Mouse (Mus musculus) embryonic facial prominence, embryonic 13.5 days (tissue): ENCODE data around the gene Coro1c. TPM values are rescaled to one million over a fixed set of nuclear protein-coding genes. Genes with fewer than 3 reads are reported as not detected.

Source experiments
- ATAC-seq: fragments of 200-750 bp; cut with Nextera tagmentation; 2 replicates; pipeline ENCODE4 v1.8.0; 2017; ENCODE audit warnings: low read depth; ENCODE audit not compliant: insufficient number of reproducible peaks, insufficient read depth, low FRiP score, low TSS enrichment
- H3K27ac ChIP-seq: fragments of 300-500 bp; sonication (generic); 2 replicates; pipeline ENCODE4 v1.5.1; 2015; ENCODE audit warnings: moderate library complexity, mild to moderate bottlenecking, inconsistent platforms
- H3K27me3 ChIP-seq: fragments of 300-500 bp; sonication (generic); 2 replicates; pipeline ENCODE4 v1.6.1; 2015; ENCODE audit warnings: mild to moderate bottlenecking, inconsistent platforms
- H3K36me3 ChIP-seq: fragments of 300-500 bp; sonication (generic); 2 replicates; pipeline ENCODE4 v1.6.1; 2015; ENCODE audit warnings: mild to moderate bottlenecking, inconsistent platforms
- H3K4me1 ChIP-seq: fragments of 300-500 bp; sonication (generic); 2 replicates; pipeline ENCODE4 v1.6.1; 2015; ENCODE audit warnings: inconsistent platforms
- H3K4me2 ChIP-seq: fragments of 300-500 bp; sonication (generic); 2 replicates; pipeline ENCODE4 v1.6.1; 2015; ENCODE audit warnings: moderate library complexity, mild to moderate bottlenecking, inconsistent platforms
- H3K4me3 ChIP-seq: fragments of 300-500 bp; sonication (generic); 2 replicates; pipeline ENCODE4 v1.5.1; 2015; ENCODE audit warnings: mild to moderate bottlenecking, inconsistent platforms
- H3K9ac ChIP-seq: fragments of 300-500 bp; sonication (generic); 2 replicates; pipeline ENCODE4 v1.6.1; 2015; ENCODE audit warnings: mild to moderate bottlenecking, inconsistent platforms
- H3K9me3 ChIP-seq: fragments of 300-500 bp; sonication (generic); 2 replicates; pipeline ENCODE4 v1.6.1; 2016; ENCODE audit warnings: inconsistent platforms
- WGBS: fragments of 180-500 bp; shearing (Covaris S2); methylation state at CpG from one replicate; pipeline ENCODE4 v1.1.7; 2015; ENCODE audit warnings: mixed read lengths; 5-methylcytosine and 5-hydroxymethylcytosine counted together
- polyA plus RNA-seq: library from polyadenylated mRNA; unstranded; fragments of >200 nt; fragmentation: Nextera tagmentation; extraction: Ambion mirVana; gene quantifications from 2 replicates; pipeline ENCODE4 v1.2.1, GENCODE M21; 2015

Coro1c gene
- polyA plus RNA-seq, 1 experiment from 2014 or later: 88.9 TPM

DNA sequence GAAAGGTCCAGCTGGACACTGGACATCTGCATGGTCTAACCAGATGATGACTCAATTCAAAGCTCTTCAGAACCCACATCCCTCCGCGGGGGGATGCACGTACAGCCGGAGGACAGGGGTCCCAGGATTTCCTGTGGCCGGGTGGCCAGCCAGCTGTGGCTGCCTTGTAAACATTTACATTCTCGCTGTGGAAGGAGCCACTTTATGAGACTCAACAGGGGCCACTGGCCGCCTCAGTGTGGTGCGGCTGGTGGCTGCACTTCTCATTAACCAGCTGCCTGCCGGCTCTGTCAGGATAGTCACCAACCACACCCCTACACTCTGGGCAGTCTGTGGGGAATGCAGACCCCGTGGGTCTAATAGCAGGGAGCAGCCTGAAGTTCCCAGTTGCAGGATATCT, 102.1 kb downstream of the Coro1c start:
- Histone ChIP-seq H3K36me3 (no peaks in the 10 kb centered on the region), H3K4me1 (peaks cover 44% of the 10 kb centered on the region), H3K9me3 (peaks cover 5% of the 10 kb centered on the region), H3K27me3 (no peaks in the 10 kb centered on the region), H3K4me2 (no peak overlapping the region), H3K9ac (no peak overlapping the region), H3K27ac (no peak overlapping the region), H3K4me3 (no peak overlapping the region)
- ATAC-seq: no peak
- 34% methylated on average over 10 of the region's 10 CpGs for WGBS

- no peaks in the 10 kb centered on the region for H3K9me3 ChIP-seq
- no peak overlapping the region for H3K9ac ChIP-seq
- no peak overlapping the region for H3K4me2 ChIP-seq
- no peak overlapping the region for H3K4me3 ChIP-seq
- H3K36me3 ChIP-seq: no peaks in the 10 kb centered on the region
- WGBS: 70% methylated on average over 9 of the region's 9 CpGs
- 0 out of 2 replicates have a peak overlapping the region, but pooled peaks have one; percentile 64 for H3K27ac ChIP-seq
- no peak for ATAC-seq
- peaks cover 51% of the 10 kb centered on the region for H3K4me1 ChIP-seq
- no peaks in the 10 kb centered on the region for H3K27me3 ChIP-seq
These were observed 103.3 kb downstream of the Coro1c start for GRCm38 (mm10) chr5:113805301-113805700.

DNA sequence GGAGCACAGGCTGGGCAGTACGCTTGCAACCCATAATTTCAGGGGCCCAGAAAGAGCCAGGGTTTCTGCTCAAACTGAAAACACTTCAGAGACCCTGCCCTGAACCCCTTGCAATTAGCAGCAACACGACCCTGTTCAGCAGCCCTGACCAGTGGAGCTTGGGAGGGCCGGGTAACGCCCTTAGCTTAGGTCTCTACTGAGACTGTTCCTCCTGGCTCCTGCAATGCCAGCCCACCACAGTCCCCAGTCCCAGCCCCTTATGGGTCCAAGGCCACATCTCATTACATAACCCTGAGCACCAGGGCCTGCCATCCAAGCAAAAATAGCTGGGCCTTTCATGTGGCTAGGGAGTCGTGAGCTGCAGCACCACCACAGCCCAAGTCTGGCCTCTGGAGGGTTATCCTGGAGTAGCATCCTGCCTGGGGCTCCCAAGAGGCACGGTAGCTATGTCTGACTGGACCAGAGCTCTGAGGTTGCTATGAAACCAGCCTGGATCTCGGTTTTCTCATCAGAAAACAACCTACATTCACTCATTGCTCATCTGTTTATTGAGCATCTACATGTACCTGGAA, 104.1 kb downstream of the Coro1c start:
- Histone ChIP-seq H3K27me3 (no peaks in the 10 kb centered on the region), H3K4me3 (no peak overlapping the region), H3K27ac (peak overlapping the region; percentile 64; the same call in 1 of the 2 replicates), H3K4me2 (no peak overlapping the region), H3K4me1 (peaks cover 58% of the 10 kb centered on the region), H3K9ac (no peak overlapping the region), H3K9me3 (no peaks in the 10 kb centered on the region), H3K36me3 (no peaks in the 10 kb centered on the region)
- ATAC-seq: peak; percentile 22; the same call in 1 of the 2 replicates
- 35% methylated on average over 7 of the region's 7 CpGs for WGBS

DNA sequence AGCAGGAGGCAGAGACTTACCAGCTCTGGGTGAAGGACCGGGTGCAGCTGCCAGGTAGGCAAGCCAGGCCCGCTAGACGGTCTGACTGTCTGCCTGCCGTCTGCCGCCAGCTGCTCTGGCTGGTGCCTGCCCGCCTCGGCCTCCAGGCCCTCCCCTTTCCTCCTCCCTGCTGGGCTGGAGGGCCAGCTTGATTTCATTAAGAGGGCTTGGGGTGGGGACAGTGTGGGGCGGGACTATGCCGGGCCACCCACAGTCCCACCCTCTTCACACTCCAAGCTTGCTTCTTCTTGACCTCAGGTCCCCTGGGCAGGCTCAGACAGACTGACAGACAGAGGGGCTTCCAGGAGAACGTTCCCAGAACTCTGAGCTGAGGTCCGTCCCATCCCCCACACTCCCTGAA, 108.3 kb downstream of the Coro1c start, which contains the start of gene Tmem119:
Tmem119 (minus strand) TSS at position 237 of the 400 bp plus-strand sequence.
- Histone ChIP-seq H3K9me3 (no peaks in the 10 kb centered on the region), H3K4me1 (peaks cover 75% of the 10 kb centered on the region), H3K4me3 (peak within 1 kb of the TSS; percentile 60), H3K27me3 (no peaks in the 10 kb centered on the region), H3K36me3 (peaks cover 8% of the 10 kb centered on the region; the same call in 1 of the 2 replicates), H3K27ac (peak within 1 kb of the TSS; percentile 94), H3K9ac (peak within 1 kb of the TSS; percentile 76), H3K4me2 (peak within 1 kb of the TSS; percentile 72)
- 0% methylated on average over 11 of the region's 11 CpGs for whole genome bisulfite sequencing
- peak; percentile 72 for ATAC-seq

GRCm38 (mm10) chr5:113799691-113800090, 108.9 kb downstream of the Coro1c start:
- Histone ChIP-seq H3K4me2 (peak overlapping the region; percentile 72), H3K27ac (peak overlapping the region; percentile 94), H3K36me3 (peaks cover 13% of the 10 kb centered on the region), H3K4me3 (peak overlapping the region; percentile 60), H3K27me3 (no peaks in the 10 kb centered on the region), H3K9me3 (no peaks in the 10 kb centered on the region), H3K9ac (peak overlapping the region; percentile 76), H3K4me1 (peaks cover 74% of the 10 kb centered on the region)
- 11% methylated on average over 5 of the region's 5 CpGs for WGBS
- no peak for ATAC-seq

DNA sequence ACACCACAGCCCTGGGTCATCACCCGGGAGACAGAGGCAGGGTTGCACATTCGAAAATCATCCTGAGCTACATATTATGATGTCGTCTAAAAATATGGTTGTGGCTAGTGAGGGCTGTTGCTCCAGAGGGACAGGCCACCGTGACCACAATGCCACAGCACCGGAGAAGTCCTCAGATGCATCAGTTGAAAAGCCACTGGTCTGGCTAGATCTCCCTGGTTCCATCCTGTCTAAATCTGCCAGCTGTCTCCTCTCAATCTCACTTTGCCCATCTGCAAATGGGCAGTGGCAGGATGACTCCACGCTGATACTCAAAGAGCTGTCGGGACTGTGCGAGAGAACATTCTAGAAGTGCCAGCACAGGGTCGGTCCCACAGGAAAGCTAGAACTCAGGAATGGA, 110.0 kb downstream of the Coro1c start:
- peak overlapping the region; percentile 92; the same call in 1 of the 2 replicates for H3K27ac ChIP-seq
- H3K4me3 ChIP-seq: peak overlapping the region; percentile 60
- no peak for ATAC-seq
- peaks cover 74% of the 10 kb centered on the region for H3K4me1 ChIP-seq
- peak overlapping the region; percentile 76 for H3K9ac ChIP-seq
- 42% methylated on average over 9 of the region's 9 CpGs for WGBS
- no peaks in the 10 kb centered on the region for H3K9me3 ChIP-seq
- peaks cover 25% of the 10 kb centered on the region for H3K36me3 ChIP-seq
- H3K4me2 ChIP-seq: peak overlapping the region; percentile 72
- no peaks in the 10 kb centered on the region for H3K27me3 ChIP-seq

- Histone ChIP-seq H3K36me3 (peaks cover 34% of the 10 kb centered on the region), H3K9me3 (no peaks in the 10 kb centered on the region), H3K4me2 (peak overlapping the region; percentile 72), H3K27ac (peak overlapping the region; percentile 92), H3K4me3 (peak overlapping the region; percentile 60), H3K27me3 (no peaks in the 10 kb centered on the region), H3K9ac (peak overlapping the region; percentile 76), H3K4me1 (peaks cover 78% of the 10 kb centered on the region)
- no peak for ATAC-seq
- 6% methylated on average over 19 of the region's 19 CpGs for WGBS
These were observed 111.2 kb downstream of the Coro1c start for GRCm38 (mm10) chr5:113797149-113797882.

GRCm38 (mm10) chr5:113796401-113797148, 112.0 kb downstream of the Coro1c start:
- WGBS: 4% methylated on average over 13 of the region's 13 CpGs
- Histone ChIP-seq H3K4me1 (peaks cover 84% of the 10 kb centered on the region), H3K9ac (peak overlapping the region; percentile 76), H3K4me3 (peak overlapping the region; percentile 60), H3K9me3 (no peaks in the 10 kb centered on the region), H3K36me3 (peaks cover 34% of the 10 kb centered on the region), H3K27ac (peak overlapping the region; percentile 92), H3K27me3 (no peaks in the 10 kb centered on the region), H3K4me2 (peak overlapping the region; percentile 72)
- peak; percentile 32; the same call in 1 of the 2 replicates for ATAC-seq

Other genes with a start within 250 kb of the Coro1c start
- not detected in 2 replicates for gene 1700069L16Rik, start 184.0 kb downstream of the Coro1c start, polyA plus RNA-seq
- 6.2 and 6.6 TPM in 2 replicates for gene Ficd, start 173.0 kb downstream of the Coro1c start, polyA plus RNA-seq
- gene Sart3, start 136.2 kb downstream of the Coro1c start, polyA plus RNA-seq: 63.6 and 65.7 TPM in 2 replicates
- 101 and 106 TPM in 2 replicates for gene Iscu, start 136.0 kb downstream of the Coro1c start, polyA plus RNA-seq
- 109 and 141 TPM in 2 replicates for gene Tmem119, start 108.2 kb downstream of the Coro1c start, polyA plus RNA-seq
- 2.2 and 2.3 TPM in 2 replicates for gene Selplg, start 76.1 kb downstream of the Coro1c start, polyA plus RNA-seq
- gene Ssh1, start 85.1 kb upstream of the Coro1c start, polyA plus RNA-seq: 14.2 and 18.8 TPM in 2 replicates
- gene Dao, start 94.9 kb upstream of the Coro1c start, polyA plus RNA-seq: not detected in 2 replicates
- 13.0 and 16.4 TPM in 2 replicates for gene Usp30, start 156.7 kb upstream of the Coro1c start, polyA plus RNA-seq
- gene Svop, start 182.8 kb upstream of the Coro1c start, polyA plus RNA-seq: 0.86 and 1.1 TPM in 2 replicates
- gene Alkbh2, start 219.5 kb upstream of the Coro1c start, polyA plus RNA-seq: 11.7 and 11.8 TPM in 2 replicates
- 43.6 and 48.2 TPM in 2 replicates for gene Ung, start 221.6 kb upstream of the Coro1c start, polyA plus RNA-seq
- gene Acacb, start 237.8 kb upstream of the Coro1c start, polyA plus RNA-seq: 2.7 and 3.6 TPM in 2 replicates